Mouse (Mus musculus) ES-E14 (cell line): ENCODE measurements around the gene Igsf8. TPM values are rescaled to one million over a fixed set of nuclear protein-coding genes. Genes with fewer than 3 reads are reported as not detected.

Source experiments
- DNase-seq: peaks from one replicate; pipeline ENCODE4 v3.0.0-alpha.2; 2013; ENCODE audit warnings: low read depth, low spot score
- H3K27ac ChIP-seq: 2 replicates; pipeline ENCODE4 v1.5.1; 2012; ENCODE audit warnings: low read depth, mild to moderate bottlenecking, low read length, moderate library complexity, mixed read lengths; ENCODE audit not compliant: poor library complexity, insufficient read depth, severe bottlenecking
- H3K36me3 ChIP-seq: 2 replicates; pipeline ENCODE4 v1.6.1; 2012; ENCODE audit warnings: mild to moderate bottlenecking, low read length, moderate library complexity, mixed read lengths; ENCODE audit not compliant: control insufficient read depth, poor library complexity, insufficient read depth, severe bottlenecking
- H3K4me1 ChIP-seq, 2 experiments: fragments of 150-350 bp in 1 of 2; sonication (generic) in 1 of 2; 2 replicates each; pipeline ENCODE4 v1.6.1; 2012; ENCODE audit warnings: low read length in 2 of 2, mild to moderate bottlenecking in 1 of 2, mixed read lengths in 1 of 2; ENCODE audit not compliant: control insufficient read depth in 2 of 2, insufficient read depth in 2 of 2, poor library complexity in 1 of 2
- H3K4me3 ChIP-seq, 2 experiments: fragments of 150-350 bp in 1 of 2; sonication (generic) in 1 of 2; 2 replicates each; pipeline ENCODE4 v1.5.1; 2012; ENCODE audit warnings: low read length in 2 of 2, low read depth in 1 of 2, mild to moderate bottlenecking in 1 of 2, mixed read lengths in 1 of 2; ENCODE audit not compliant: insufficient read depth in 1 of 2, poor library complexity in 1 of 2, severe bottlenecking in 1 of 2
- H3K9ac ChIP-seq: 2 replicates; pipeline ENCODE4 v1.6.1; 2012; ENCODE audit warnings: low read depth, mild to moderate bottlenecking, low read length, mixed read lengths; ENCODE audit not compliant: poor library complexity, insufficient read depth, severe bottlenecking
- H3K9me3 ChIP-seq: fragments of 150-350 bp; sonication (generic); 2 replicates; pipeline ENCODE4 v1.6.1; 2012; ENCODE audit warnings: low read depth, mild to moderate bottlenecking, low read length; ENCODE audit not compliant: control insufficient read depth, insufficient read depth
- CHD2 ChIP-seq: IDR thresholded peaks from 2 replicates; pipeline ENCODE4 v1.6.1; 2014; ENCODE audit warnings: mild to moderate bottlenecking, low read depth, low read length, inconsistent platforms
- HCFC1 ChIP-seq: IDR thresholded peaks from 2 replicates; pipeline ENCODE4 v1.6.1; 2012; ENCODE audit warnings: low read length, inconsistent platforms, borderline replicate concordance; ENCODE audit not compliant: insufficient read depth
- MAFK ChIP-seq: IDR thresholded peaks from 2 replicates; pipeline ENCODE4 v1.6.1; 2014; ENCODE audit warnings: mild to moderate bottlenecking, low read depth, low read length, inconsistent platforms; ENCODE audit not compliant: insufficient read depth
- ZC3H11A ChIP-seq: IDR thresholded peaks from 2 replicates; pipeline ENCODE4 v1.6.1; 2012; ENCODE audit warnings: low read depth, mild to moderate bottlenecking, inconsistent platforms, low read length, borderline replicate concordance
- ZNF384 ChIP-seq: IDR thresholded peaks from 2 replicates; pipeline ENCODE4 v1.6.1; 2012; ENCODE audit warnings: low read depth, low read length, inconsistent platforms
- in situ Hi-C, 2 experiments: fragments of 600-800 bp; cut with MboI; formaldehyde crosslinking; loops; one replicate each; pipeline ENCODE4 v1.15.1; 2025; ENCODE audit warnings: low sequenced_read_pairs in 2 of 2, inconsistent platforms in 1 of 2; ENCODE audit not compliant: unreplicated experiment in 2 of 2
- total RNA-seq: library from RNA; depleted of rRNA; stranded (reverse); fragments of 300-350 nt; gene quantifications from 2 replicates; pipeline ENCODE4 v1.2.3, GENCODE M21; 2012

Igsf8 gene
- total RNA-seq, 1 experiment = 43.5 TPM

- no peak overlapping the region for H3K27ac ChIP-seq
- peaks cover 1 to 30% of the 10 kb centered on the region in 2 experiments; a peak in 2 of 4 replicates for H3K4me1 ChIP-seq
These were observed 61.3 kb downstream of the Igsf8 start for GRCm38 (mm10) chr1:172322725-172323124.

DNA sequence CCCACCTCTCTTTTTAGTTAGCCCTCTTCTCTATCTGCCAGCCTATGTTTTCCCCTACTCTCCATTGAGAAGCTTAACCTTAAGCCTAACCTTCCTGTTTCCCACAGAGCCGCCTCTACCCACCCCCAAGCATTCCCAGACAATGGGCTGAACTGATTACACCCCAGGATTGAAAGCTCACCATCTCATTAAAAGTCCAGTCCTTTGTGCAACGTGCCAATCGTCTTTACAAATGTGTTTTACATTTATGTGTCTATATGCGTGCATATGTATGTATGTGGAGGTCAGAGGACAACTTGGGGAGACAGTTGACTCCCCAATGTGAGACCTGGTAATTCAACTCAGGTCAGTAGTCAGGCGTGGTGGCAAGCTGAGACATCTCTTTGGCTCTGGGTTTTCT is 61.9 kb downstream of the Igsf8 start:
- H3K9me3 ChIP-seq = no peaks in the 10 kb centered on the region
- no peaks in the 10 kb centered on the region; the same call in 1 of the 2 replicates for H3K36me3 ChIP-seq
- in situ Hi-C loops = no loop called here
- H3K4me3 ChIP-seq = no peak overlapping the region
- no peak overlapping the region for H3K9ac ChIP-seq
- TF ChIP-seq MAFK (no peak), HCFC1 (no peak), ZNF384 (no peak), CHD2 (no peak), ZC3H11A (no peak)
- no peak overlapping the region for H3K27ac ChIP-seq
- no peak for DNase-seq
- peaks cover 0 to 26% of the 10 kb centered on the region in 2 experiments; a peak in 2 of 4 replicates for H3K4me1 ChIP-seq

More at GRCm38 (mm10) chr1:172322725-172323124, 61.3 kb downstream of the Igsf8 start:
- DNase-seq = no peak
- H3K9me3 ChIP-seq = no peaks in the 10 kb centered on the region
- no peaks in the 10 kb centered on the region; the same call in 1 of the 2 replicates for H3K36me3 ChIP-seq
- no peak overlapping the region for H3K9ac ChIP-seq
- in situ Hi-C loops = no loop called here
- no peak overlapping the region for H3K4me3 ChIP-seq
- TF ChIP-seq ZC3H11A (no peak), CHD2 (no peak), MAFK (no peak), HCFC1 (no peak), ZNF384 (no peak)

DNA sequence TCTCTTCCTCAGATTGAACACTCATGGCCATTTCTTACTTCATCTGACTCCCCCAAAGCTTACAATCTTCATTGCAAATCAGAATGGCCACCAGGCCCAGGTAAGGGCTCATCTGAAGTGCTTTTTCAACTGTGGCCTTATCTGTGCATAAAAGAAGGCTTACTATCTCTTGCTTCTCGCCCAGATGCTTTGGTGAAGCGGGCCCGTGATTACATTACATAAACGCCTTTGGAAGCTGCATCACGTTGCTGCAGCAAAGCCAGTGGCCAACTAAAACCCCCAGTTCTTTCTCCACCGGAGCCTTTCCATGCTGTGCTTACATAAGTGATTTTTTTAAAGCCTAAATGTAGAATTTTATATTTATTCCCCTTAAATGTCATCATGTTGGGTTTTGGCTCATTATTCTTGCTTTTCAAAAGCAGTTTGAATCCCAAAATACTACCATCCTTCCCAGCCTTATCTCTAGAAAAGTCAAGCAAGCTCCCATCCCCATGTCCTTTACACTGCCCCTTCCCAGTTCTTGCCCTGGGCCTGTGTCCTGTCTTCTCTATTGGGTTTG is 62.4 kb downstream of the Igsf8 start:
- H3K36me3 ChIP-seq = no peaks in the 10 kb centered on the region
- H3K9me3 ChIP-seq = no peaks in the 10 kb centered on the region
- H3K4me3 ChIP-seq = no peak overlapping the region
- no peak overlapping the region for H3K9ac ChIP-seq
- in situ Hi-C loops = no loop called here
- H3K27ac ChIP-seq = no peak overlapping the region
- no peak for TF ChIP-seq ZNF384
- peaks cover 0 to 21% of the 10 kb centered on the region in 2 experiments; a peak in 2 of 4 replicates for H3K4me1 ChIP-seq
- no peak for DNase-seq

DNA sequence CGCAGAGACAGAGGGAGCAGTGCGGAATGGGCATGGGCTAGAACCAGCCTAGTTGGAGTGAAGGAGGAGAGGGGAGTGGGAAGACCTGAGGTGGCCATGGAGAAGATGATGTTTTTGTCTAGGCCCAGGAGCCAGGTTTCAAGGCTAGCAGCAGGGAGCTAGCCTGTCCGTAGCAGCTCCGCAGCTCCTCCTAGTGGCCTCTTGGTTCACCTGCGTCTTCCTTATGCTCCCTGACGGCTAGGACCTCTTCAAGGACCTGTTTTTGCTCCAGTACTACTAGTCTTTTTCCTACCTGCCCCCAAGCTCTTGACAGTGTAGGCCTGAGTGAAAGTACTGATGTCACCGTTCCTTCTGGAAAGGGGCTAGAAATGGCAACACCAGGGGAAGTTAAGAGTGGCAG is 63.3 kb downstream of the Igsf8 start:
- in situ Hi-C loops = no loop called here
- Histone ChIP-seq H3K9ac (peak overlapping the region; percentile 45; the same call in 1 of the 2 replicates), H3K27ac (no peak overlapping the region), H3K9me3 (no peaks in the 10 kb centered on the region), H3K4me3 (no peak overlapping the region), H3K36me3 (no peaks in the 10 kb centered on the region), H3K4me1 (peaks cover 0 to 17% of the 10 kb centered on the region in 2 experiments; a peak in 2 of 4 replicates)
- peak; percentile 87 for DNase-seq
- TF ChIP-seq ZNF384 = no peak
- no peak for TF ChIP-seq HCFC1
- peak; percentile 65; the same call in 1 of the 2 replicates for TF ChIP-seq ZC3H11A
- no peak for TF ChIP-seq CHD2
